Mouse (Mus musculus) right cerebral cortex, postnatal 4 days (tissue): ENCODE data around the gene Timeless.

Experiments used
- DNase-seq: peaks from one replicate; pipeline ENCODE4 v3.0.0-alpha.2; 2022

Gene Timeless

GRCm38 (mm10) chr10:128298243-128298642, 66.4 kb downstream of the Timeless start:
- no peak for DNase-seq

- DNase-seq, result no peak
These were observed 66.9 kb downstream of the Timeless start, which contains the start of gene Il23a for GRCm38 (mm10) chr10:128298702-128299171. TSS of gene Il23a (minus strand) at chr10:128298752.

GRCm38 (mm10) chr10:128302357-128302756, 70.5 kb downstream of the Timeless start:
- no peak for DNase-seq
